Mouse (Mus musculus) C2C12 (cell line): ENCODE measurements at regions not wholly inside any gene's neighbourhood (a gene's known extent, or its start where the extent isn't known, plus 50 kb on each side); places are given as distances from the start of the nearest gene placed in this dataset.

Experiments
- CTCF ChIP-seq: IDR thresholded peaks from one replicate; pipeline ENCODE4 v1.5.1; 2011; ENCODE audit not compliant: control insufficient read depth, insufficient read depth, insufficient read length
- MAX ChIP-seq: IDR thresholded peaks from one replicate; pipeline ENCODE4 v1.6.1; 2011; ENCODE audit warnings: mild to moderate bottlenecking, control low read depth

DNA sequence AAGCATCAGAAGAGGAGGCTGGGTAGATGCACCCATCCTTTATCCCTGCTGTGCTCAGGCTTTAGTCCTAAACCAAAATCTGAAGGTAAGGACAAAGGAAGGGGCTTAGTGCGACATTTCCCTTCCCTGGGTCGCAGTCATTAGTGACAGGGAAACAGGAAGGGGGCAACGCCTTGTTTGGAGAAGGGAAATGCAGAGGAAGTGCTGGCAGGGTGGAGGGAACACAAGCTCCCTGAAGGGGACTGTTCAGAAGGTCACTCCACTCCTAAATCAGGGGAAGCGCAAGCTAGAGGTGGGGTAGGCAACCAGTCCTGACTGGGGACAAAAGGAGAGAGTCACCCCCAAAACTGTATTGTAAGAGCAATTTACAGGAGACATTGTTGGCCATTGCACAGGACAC is 88.7 kb upstream of the Cd93 start:
- TF ChIP-seq CTCF = no peak
- no peak for TF ChIP-seq MAX
